Mouse (Mus musculus): ENCODE data around the gene Fbf1. TPM values are rescaled to one million over a fixed set of nuclear protein-coding genes. Genes with fewer than 3 reads are reported as not detected.
A peak's percentile ranks its signal among the peaks of the same experiment; 100 is the strongest.

The Fbf1 gene
- polyA plus RNA-seq, 1 experiment from 2014 or later = 80.8 TPM

DNA sequence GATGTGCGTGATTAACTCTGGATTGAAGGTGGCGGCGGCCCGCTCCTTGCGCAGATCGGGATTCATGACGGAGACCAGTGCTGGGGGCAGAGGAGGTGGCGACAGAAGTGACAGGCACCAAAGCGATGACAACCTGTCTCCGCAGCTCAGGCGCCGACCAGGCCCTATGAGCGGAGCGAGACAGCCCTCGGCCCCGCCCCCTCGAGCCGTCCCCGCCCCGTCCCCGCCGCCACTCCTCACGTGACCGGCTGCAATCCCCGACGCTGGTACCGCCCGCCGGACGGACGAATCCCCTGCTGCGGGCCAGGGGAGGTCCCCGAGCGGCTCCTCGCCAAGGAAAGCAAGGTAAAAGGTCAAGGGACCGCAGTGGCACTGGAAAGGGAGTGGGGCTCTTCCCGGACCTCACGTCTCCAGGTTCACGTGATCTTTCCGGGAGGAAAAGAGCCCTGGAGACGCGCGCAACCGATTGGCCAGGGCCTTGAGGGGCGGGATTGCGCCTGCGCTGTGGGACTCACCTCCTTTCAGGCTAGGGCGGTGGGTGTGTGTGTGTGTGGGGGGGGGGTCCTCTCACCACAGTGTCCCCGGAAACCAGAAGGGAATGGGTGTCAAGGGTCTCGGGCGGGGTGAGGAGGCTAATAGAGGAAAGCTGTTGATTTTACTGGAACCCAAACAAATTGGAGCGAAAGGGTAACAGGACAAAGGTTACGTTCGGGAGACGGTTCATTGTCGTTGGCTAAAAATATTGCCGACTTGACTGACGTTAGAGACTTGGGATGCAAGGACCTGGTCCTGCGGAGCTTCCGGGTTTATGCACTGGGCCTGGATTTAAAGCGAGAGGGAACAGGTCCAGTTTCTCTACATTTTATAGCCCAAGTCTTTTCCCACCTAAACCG, 30.9 kb upstream of the Fbf1 start, which contains the start of the genes Ten1 and Acox1:
Ten1 (plus strand) TSS at position 217 of the 893 bp plus-strand sequence.
Acox1 (minus strand) TSS at position 407 of the 893 bp plus-strand sequence.
- ATAC-seq (ENCODE audit: low FRiP score) = peak; percentile 98
- peak within 1 kb of the TSS; percentile 61 for H3K4me3 ChIP-seq (replicated peaks)
- H3K4me1 ChIP-seq = peaks cover 16% of the 10 kb centered on the region
- peak within 1 kb of the TSS; percentile 90 for H3K27ac ChIP-seq
- peak within 1 kb of the TSS; percentile 68 for H3K9ac ChIP-seq
- H3K4me2 ChIP-seq = peak within 1 kb of the TSS; percentile 79
- H3K36me3 ChIP-seq (replicated peaks) = peaks cover 12% of the 10 kb centered on the region
- no peaks in the 10 kb centered on the region for H3K27me3 ChIP-seq
- H3K9me3 ChIP-seq = no peaks in the 10 kb centered on the region
- WGBS = under 1% methylated on average over 62 of the region's 62 CpGs

DNA sequence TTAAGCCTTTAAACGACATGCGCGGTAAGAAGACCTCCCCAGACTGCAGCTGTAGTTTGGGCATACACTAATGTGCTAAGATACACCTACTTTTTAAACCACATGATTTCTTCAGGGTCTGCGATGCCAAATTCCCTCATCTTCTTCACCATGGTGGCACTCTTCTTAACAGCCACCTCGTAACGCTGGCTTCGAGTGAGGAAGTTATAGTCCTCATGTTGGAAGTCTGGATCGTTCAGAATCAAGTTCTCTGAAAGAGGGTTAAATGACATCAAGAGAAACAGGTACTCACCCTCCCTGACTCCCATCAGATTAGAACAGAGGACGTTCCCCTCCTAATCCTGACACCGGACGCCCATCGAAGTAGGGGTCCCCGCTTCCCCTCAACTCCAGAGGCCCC, 30.2 kb upstream of the Fbf1 start:
- no peaks in the 10 kb centered on the region for H3K27me3 ChIP-seq
- H3K4me2 ChIP-seq = peak overlapping the region; percentile 79
- 27% methylated on average over 13 of the region's 13 CpGs for WGBS
- peaks cover 12% of the 10 kb centered on the region for H3K36me3 ChIP-seq (replicated peaks)
- H3K4me1 ChIP-seq = peaks cover 16% of the 10 kb centered on the region
- ATAC-seq (ENCODE audit: low FRiP score) = no peak
- H3K9me3 ChIP-seq = no peaks in the 10 kb centered on the region
- peak overlapping the region; percentile 61 for H3K4me3 ChIP-seq (replicated peaks)
- peak overlapping the region; percentile 90 for H3K27ac ChIP-seq
- H3K9ac ChIP-seq = peak overlapping the region; percentile 68

DNA sequence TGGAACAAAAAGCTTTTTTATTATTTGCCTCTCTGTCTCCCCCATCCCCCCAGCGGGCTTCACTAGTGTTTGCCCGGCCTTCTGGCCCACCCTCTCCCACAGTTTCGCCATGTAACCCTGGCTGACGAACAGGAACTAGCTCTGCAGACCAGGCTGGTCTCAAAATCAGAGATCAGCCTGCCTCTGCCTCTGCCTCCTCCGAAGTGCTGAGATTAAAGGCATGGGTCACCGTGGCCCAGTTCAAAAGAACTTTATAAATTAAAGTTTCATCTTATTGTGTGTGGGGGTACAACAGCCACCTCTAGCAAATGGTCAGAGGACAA, 29.6 kb upstream of the Fbf1 start:
- Histone ChIP-seq H3K27ac (no peak overlapping the region), H3K4me2 (peak overlapping the region; percentile 79), H3K36me3 (replicated peaks) (peaks cover 12% of the 10 kb centered on the region), H3K9ac (no peak overlapping the region), H3K4me3 (replicated peaks) (no peak overlapping the region; the same call in 1 of the 2 replicates), H3K27me3 (no peaks in the 10 kb centered on the region), H3K9me3 (no peaks in the 10 kb centered on the region), H3K4me1 (peaks cover 16% of the 10 kb centered on the region)
- WGBS = 92% methylated on average over 6 of the region's 6 CpGs
- ATAC-seq (ENCODE audit: low FRiP score) = no peak

DNA sequence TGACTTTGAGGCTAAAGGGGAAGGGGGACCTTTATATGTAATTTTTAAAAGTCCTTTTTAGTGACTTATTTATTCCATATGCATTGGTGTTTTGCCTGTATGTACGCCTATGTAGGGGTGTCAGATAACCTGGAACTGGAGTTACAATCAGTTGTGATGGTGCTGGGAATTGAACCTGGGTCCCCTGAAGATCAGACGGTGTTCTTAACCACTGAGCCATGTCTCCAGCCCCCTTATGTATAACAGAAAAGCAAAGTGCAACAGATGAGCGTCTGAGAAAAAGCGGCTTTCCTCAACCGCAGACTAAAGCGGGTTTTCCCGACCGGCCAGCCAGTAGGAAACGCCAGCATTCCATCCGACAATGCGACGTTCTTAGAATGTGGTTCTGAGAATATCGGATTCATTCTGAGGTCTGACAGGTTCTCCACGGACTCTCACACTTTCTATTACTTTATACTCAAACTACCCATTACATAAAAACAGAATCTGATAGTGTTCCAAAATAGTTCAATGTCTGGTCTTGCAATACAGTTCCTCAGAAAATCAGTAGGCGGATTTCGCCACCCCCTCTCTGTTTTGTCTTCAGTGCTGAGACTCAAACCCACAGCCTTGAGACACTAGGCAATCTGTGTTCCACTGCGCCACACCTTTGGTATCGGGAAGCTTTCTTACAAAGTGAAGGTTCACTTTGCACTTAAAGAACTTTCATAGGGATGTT, 29.1 kb upstream of the Fbf1 start:
- no peak overlapping the region for H3K4me3 ChIP-seq (replicated peaks)
- 95% methylated on average over 18 of the region's 18 CpGs for WGBS
- H3K27ac ChIP-seq = no peak overlapping the region
- H3K27me3 ChIP-seq = no peaks in the 10 kb centered on the region
- ATAC-seq (ENCODE audit: low FRiP score) = no peak
- no peak overlapping the region for H3K9ac ChIP-seq
- H3K4me1 ChIP-seq = peaks cover 16% of the 10 kb centered on the region
- H3K4me2 ChIP-seq = no peak overlapping the region; the same call in 1 of the 2 replicates
- peaks cover 12% of the 10 kb centered on the region for H3K36me3 ChIP-seq (replicated peaks)
- H3K9me3 ChIP-seq = no peaks in the 10 kb centered on the region

DNA sequence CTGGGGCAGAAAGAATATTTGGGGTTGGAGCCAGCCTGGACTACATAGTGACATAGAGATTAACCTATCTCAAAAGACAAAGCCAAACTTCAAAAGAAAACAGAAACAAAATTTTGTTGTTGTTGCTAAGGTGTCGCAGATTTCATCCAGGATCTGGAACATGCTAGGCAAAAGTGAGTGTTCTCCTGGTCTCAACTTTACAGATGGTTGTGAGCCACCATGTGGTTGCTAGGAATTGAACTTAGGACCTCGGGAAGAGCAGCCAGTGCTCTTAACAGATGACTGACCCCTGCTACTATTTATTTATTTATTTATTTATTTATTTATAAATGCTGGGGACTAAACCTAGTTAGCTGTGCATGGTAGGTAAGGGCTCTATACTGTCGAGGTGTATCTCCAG, 28.4 kb upstream of the Fbf1 start:
- ATAC-seq (ENCODE audit: low FRiP score) = no peak

DNA sequence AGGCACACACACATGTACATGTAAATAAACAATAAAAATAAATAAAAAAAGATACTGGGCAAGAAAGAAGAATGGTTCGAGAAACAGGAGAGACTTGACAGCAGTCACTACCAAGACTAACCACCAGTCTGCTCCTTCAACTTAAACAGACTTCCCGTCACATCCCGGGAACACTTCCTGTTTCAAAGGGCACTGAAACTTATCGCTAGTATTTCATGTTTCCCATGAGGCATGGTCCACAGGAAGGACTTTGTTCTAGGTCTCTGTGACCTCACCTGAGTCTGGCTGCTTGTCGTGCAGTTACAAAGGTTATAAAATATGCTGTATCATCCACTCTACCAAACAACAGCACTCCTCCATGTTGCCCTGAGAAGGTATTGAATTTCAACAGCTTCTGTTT, 27.3 kb upstream of the Fbf1 start:
- Histone ChIP-seq H3K9ac (no peak overlapping the region), H3K4me2 (no peak overlapping the region), H3K4me3 (replicated peaks) (no peak overlapping the region), H3K27me3 (no peaks in the 10 kb centered on the region), H3K9me3 (no peaks in the 10 kb centered on the region), H3K36me3 (replicated peaks) (peaks cover 21% of the 10 kb centered on the region), H3K4me1 (peaks cover 16% of the 10 kb centered on the region), H3K27ac (no peak overlapping the region)
- ATAC-seq (ENCODE audit: low FRiP score) = no peak
- WGBS = 81% methylated on average over 5 of the region's 5 CpGs

More for the DNA sequence above, 28.4 kb upstream of the Fbf1 start:
- no peak overlapping the region for H3K4me2 ChIP-seq
- H3K36me3 ChIP-seq (replicated peaks) = peaks cover 16% of the 10 kb centered on the region
- H3K9ac ChIP-seq = no peak overlapping the region
- 93% methylated on average over 3 of the region's 3 CpGs for WGBS
- H3K27me3 ChIP-seq = no peaks in the 10 kb centered on the region
- no peak overlapping the region for H3K27ac ChIP-seq
- H3K4me1 ChIP-seq = peaks cover 16% of the 10 kb centered on the region
- no peaks in the 10 kb centered on the region for H3K9me3 ChIP-seq
- H3K4me3 ChIP-seq (replicated peaks) = no peak overlapping the region

DNA sequence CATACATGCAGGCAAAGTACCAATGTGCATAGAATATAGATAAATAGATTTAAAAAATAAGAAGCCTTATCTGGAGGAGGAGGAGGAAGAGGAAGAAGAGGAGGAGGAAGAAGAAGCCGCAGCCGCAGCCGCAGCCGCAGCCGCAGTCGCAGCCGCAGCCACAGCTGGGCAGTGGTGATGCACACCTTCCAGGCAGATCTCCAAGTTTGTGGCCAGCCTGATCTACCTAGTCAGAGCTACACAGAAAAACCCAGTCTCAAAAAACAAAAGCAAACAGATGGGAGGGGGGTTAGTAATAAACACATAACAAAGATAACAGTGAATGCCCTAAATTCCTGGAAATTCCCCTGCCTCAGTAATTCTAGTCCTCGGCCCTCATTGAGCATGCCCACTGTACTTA, 26.7 kb upstream of the Fbf1 start:
- Histone ChIP-seq H3K9me3 (no peaks in the 10 kb centered on the region), H3K4me3 (replicated peaks) (no peak overlapping the region), H3K4me1 (peaks cover 14% of the 10 kb centered on the region), H3K4me2 (no peak overlapping the region), H3K27me3 (no peaks in the 10 kb centered on the region), H3K27ac (no peak overlapping the region), H3K36me3 (replicated peaks) (peaks cover 24% of the 10 kb centered on the region), H3K9ac (no peak overlapping the region)
- ATAC-seq (ENCODE audit: low FRiP score) = no peak
- 90% methylated on average over 8 of the region's 8 CpGs for WGBS

DNA sequence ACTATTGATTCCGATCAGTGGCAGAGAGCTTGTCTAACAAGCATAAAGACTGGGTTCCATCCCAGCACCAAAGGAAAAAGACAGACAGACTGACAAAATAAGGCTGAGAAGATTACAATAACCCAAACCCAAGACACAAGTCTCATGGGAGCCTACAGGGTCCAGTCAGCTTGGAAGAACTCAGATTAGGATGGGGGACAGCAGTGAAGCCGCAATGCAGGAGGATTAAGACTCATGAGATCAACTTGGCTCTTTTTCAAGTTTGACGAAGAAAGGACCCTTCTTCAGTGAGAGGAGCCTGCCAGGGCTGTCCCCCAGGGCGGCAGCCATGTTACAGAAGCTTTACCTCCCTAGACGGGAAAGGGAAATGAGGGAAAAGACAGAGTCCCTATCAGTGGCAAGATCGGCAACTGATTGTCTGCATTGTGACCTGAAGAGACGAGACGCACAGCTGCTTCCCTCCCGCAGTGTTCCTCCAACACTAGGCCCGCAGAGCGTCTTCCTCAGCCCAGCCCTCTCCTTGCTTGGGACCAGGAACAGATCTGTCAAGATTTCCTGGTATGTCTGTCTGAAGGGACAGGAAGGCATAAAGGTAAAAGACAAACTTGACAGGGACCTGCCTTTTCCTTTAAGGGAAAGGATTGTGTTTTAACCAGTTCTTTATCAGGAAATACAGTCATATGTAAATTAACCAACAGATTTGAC, 19.4 kb upstream of the Fbf1 start:
- H3K36me3 ChIP-seq (replicated peaks) = peaks cover 44% of the 10 kb centered on the region
- WGBS = 47% methylated on average over 11 of the region's 11 CpGs
- no peaks in the 10 kb centered on the region for H3K9me3 ChIP-seq
- peaks cover 8% of the 10 kb centered on the region for H3K4me1 ChIP-seq
- no peak for ATAC-seq (ENCODE audit: low FRiP score)
- no peak overlapping the region for H3K4me2 ChIP-seq
- peak overlapping the region; percentile 38; the same call in 1 of the 2 replicates for H3K27ac ChIP-seq
- H3K27me3 ChIP-seq = no peaks in the 10 kb centered on the region
- no peak overlapping the region for H3K9ac ChIP-seq
- no peak overlapping the region for H3K4me3 ChIP-seq (replicated peaks)

DNA sequence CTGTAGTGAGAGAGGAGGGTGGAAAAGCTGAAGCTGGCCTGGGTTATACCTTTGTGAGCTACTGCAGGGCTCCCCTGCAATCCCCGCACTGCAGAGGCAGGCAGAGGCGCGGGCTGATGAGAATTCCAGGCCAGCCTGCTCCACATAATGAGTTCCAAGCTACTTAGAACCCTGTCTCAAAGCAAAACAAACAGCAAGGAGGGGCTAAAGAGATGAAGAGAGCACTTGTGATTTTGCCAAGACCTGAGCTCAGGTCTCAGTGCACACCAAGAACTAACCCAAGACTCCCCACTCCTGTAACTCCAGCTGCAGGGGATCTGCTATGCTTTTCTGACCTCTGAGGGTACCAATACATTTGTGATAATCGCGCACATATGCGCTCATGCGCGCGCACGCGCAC, 18.4 kb upstream of the Fbf1 start:
- H3K4me2 ChIP-seq = no peak overlapping the region
- H3K9me3 ChIP-seq = no peaks in the 10 kb centered on the region
- no peaks in the 10 kb centered on the region for H3K27me3 ChIP-seq
- ATAC-seq (ENCODE audit: low FRiP score) = no peak
- H3K4me1 ChIP-seq = peaks cover 8% of the 10 kb centered on the region
- H3K9ac ChIP-seq = no peak overlapping the region
- H3K36me3 ChIP-seq (replicated peaks) = peaks cover 46% of the 10 kb centered on the region
- H3K27ac ChIP-seq = no peak overlapping the region
- 86% methylated on average over 11 of the region's 11 CpGs for WGBS
- H3K4me3 ChIP-seq (replicated peaks) = no peak overlapping the region

DNA sequence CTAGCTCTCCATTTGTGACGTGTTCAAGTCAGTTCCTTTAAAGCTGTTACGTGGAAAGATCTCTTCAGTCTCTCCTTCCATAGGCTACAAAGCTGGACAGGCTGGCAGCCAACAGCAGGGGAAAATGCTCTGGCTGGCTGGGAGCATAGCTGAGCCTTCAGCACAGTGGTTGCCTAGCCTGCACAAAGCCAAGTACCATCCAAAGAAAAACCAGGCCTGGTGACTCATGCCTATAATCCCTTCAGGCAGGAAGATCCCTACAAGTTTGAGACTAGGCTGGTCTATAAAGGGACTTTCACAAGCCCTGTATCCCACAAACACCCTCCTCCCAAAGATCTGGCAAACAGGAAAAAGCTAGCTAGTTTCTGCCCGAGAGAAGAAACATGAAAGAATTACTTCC, 17.9 kb upstream of the Fbf1 start:
- Histone ChIP-seq H3K27ac (no peak overlapping the region), H3K4me2 (no peak overlapping the region), H3K9ac (no peak overlapping the region), H3K9me3 (no peaks in the 10 kb centered on the region), H3K4me1 (peaks cover 8% of the 10 kb centered on the region), H3K4me3 (replicated peaks) (no peak overlapping the region), H3K27me3 (no peaks in the 10 kb centered on the region), H3K36me3 (replicated peaks) (peaks cover 45% of the 10 kb centered on the region)
- no peak for ATAC-seq (ENCODE audit: low FRiP score)
- WGBS = 87% methylated on average over 3 of the region's 3 CpGs

DNA sequence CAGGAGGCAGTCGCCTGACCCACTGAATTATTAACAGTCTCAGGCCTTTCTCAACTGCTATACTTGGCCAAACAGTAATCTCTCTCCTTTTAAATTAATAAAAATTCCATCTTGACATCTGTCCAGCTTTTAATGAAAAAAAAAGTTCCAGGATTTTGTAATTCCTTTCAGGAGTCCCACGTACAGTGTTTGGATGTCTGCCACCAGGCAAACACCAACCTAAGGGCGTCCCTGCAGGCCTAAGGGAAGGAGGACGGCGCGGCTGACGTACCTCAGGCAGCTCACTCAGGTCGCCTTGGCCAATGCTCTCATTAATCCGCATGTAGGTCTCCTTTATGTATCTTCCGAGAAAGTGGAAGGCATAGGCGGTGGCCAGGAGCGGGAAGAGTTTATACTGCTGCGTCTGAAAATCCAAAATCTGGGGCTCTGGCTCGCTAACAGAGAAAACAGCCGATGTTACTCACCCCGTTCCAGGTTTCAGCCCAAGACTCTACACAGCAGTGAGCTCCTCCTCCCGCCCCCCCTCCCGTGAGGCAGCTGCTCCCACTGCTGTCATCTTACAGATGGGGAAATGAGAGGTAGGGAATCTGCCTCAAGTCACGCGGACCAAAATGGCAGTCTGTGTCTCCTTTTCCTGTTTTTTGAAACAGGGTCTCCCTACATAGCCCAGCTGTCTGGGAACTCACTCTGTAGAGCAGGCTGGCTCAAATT, 10.6 kb upstream of the Fbf1 start:
- Histone ChIP-seq H3K4me2 (no peak overlapping the region), H3K4me3 (replicated peaks) (no peak overlapping the region), H3K27me3 (no peaks in the 10 kb centered on the region), H3K9me3 (no peaks in the 10 kb centered on the region), H3K9ac (no peak overlapping the region), H3K36me3 (replicated peaks) (peaks cover 77% of the 10 kb centered on the region), H3K27ac (no peak overlapping the region), H3K4me1 (no peaks in the 10 kb centered on the region)
- 93% methylated on average over 20 of the region's 20 CpGs for WGBS
- no peak for ATAC-seq (ENCODE audit: low FRiP score)

DNA sequence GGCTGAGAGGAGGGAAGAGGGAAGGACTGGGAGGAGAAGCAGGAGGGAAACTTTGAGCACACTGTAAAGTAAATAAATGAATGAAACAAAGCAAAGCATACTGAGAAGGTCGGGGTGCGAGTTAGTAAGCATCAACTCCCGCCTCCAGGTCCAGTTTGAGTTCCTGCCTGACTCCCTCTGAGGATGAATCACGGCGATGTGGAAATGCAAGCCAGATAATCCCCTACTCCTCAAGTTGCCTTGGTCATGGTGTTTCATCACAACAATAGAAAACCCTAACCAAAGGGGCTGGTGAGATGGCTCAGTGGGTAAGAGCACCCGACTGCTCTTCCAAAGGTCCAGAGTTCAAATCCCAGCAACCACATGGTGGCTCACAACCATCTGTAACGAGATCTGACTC, 8.0 kb upstream of the Fbf1 start:
- no peak for ATAC-seq (ENCODE audit: low FRiP score)
- WGBS = 89% methylated on average over 7 of the region's 7 CpGs
- H3K9me3 ChIP-seq = no peaks in the 10 kb centered on the region
- H3K4me1 ChIP-seq = no peaks in the 10 kb centered on the region
- no peak overlapping the region for H3K4me3 ChIP-seq (replicated peaks)
- no peak overlapping the region for H3K4me2 ChIP-seq
- no peaks in the 10 kb centered on the region for H3K27me3 ChIP-seq
- H3K36me3 ChIP-seq (replicated peaks) = peaks cover 80% of the 10 kb centered on the region
- H3K9ac ChIP-seq = no peak overlapping the region
- no peak overlapping the region for H3K27ac ChIP-seq
